Mouse (Mus musculus): ENCODE data around the gene Pcsk4.

Pcsk4 gene

DNA sequence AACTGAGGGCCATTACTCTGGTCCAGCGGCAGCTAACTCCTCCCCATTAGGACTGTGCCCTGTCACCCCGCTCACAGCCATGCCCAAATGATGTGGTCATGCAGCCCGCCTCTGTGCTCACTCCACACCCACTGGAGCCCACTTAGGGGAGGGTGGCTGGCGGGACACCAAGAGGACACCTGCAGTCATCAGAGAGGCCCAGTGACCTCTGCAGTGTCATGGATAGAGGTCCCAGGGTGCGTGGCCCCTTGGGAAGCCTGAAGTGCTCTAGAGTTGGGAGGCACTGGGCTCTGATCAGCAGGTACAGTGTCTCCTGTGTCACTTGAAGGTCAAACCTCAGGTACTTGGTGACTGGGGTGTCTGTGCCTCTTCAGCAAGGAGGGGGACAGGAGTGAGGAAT is 32.5 kb downstream of the Pcsk4 start:
- DNase-seq: no peak

DNA sequence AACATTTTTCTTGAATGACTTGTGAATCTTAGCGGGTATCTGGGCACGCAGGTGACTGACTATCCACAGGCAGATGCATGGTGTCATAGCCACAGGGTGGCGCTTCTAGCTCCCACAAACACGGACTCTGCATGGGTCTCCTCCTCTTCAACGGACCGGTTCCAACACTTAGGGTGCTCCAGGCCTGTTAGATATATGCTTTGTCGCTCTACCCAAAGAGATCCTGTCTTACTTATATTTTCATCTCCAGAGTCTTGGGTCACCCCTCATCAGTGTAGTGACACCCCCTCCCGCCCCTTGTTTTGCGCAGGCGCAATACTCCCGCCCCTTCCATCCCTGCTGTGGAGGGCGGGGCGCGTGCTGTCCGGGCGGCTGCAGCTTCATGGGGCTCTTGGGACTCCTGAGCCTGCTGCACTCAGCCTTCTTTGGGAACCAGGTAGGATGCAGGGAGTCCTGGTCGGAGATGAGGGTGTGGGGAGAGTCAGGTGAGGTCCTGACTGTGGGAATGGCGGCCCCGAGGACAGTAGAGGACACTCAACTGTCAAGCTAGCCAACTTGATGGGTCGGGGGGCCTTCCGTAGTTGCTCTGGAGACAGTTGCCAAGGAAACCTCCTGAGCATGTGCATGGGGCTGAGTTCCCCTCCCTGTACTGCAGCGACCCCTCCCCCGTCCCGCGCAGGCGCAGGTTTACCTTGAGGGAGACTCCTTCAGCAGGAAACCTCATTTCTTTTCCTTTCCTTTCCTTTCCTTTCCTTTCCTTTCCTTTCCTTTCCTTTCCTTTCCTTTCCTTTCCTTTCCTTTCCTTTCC is 33.5 kb downstream of the Pcsk4 start, which contains the start of gene Apc2:
Apc2 (plus strand) TSS at position 360 of the 808 bp plus-strand sequence.
- DNase-seq: peak; percentile 65

DNA sequence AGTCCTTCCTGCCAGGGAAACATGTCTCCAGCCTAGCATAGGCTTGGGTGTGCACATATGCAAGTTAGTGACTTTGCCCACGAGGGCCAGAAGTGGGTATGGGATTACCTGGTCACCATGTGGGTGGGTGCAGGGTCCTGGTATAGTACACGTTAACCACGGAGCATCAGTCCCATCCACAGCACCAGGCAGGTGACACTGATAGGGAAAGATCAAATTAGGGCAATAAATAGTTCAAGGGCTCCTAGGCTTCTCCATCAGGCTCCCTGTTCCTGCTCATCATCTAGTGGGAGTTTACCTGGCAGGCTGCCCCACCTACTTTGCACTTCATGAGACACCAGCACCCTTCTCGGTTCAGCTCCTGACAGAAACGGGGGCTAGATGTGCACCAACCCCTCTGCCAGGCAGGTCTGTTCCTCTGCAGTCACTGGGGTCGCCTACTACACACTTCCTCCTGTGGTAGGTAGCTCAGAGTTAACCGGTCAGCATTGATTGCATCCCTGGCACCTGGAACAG is 34.5 kb downstream of the Pcsk4 start:
- DNase-seq: no peak

DNA sequence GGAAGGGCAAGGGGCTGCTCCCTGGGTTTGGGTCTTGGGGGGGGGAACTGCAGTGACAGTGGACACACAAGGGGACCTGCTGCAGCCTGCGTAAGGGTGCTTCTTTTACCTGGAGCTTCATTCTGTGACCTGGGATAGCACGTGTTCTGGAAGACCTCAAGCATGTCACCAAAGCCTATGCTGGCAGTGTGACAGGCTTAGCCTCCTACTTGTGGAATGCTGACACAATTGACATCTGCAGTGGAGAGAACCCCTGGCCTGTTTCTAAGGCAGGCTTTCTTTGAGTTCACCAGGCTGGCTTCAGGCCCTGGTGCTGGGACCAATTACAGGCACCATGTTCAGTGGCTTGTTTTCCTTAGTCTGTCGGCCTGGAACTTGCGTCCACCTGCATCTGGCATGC is 35.0 kb downstream of the Pcsk4 start:
- DNase-seq: no peak

DNA sequence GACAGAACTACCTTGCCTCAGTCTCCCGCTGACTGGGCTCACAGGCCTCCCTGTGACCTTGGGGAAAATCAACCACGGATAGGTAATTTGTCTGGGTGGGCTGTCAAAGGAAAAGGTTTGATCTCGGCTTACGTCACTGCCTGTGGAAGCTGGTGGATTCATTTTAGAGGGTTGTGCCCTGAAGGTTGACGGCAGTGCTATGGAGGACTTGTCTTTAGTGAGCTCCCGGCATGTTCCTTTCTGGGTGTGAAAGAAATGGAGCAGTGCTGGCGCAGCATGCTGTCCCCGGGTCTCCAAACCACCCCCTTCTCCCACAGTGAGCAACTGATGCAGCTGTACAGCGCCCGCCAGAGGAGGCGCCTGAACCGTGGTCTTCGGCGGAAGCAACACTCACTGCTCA is 36.0 kb downstream of the Pcsk4 start:
- DNase-seq: no peak

DNA sequence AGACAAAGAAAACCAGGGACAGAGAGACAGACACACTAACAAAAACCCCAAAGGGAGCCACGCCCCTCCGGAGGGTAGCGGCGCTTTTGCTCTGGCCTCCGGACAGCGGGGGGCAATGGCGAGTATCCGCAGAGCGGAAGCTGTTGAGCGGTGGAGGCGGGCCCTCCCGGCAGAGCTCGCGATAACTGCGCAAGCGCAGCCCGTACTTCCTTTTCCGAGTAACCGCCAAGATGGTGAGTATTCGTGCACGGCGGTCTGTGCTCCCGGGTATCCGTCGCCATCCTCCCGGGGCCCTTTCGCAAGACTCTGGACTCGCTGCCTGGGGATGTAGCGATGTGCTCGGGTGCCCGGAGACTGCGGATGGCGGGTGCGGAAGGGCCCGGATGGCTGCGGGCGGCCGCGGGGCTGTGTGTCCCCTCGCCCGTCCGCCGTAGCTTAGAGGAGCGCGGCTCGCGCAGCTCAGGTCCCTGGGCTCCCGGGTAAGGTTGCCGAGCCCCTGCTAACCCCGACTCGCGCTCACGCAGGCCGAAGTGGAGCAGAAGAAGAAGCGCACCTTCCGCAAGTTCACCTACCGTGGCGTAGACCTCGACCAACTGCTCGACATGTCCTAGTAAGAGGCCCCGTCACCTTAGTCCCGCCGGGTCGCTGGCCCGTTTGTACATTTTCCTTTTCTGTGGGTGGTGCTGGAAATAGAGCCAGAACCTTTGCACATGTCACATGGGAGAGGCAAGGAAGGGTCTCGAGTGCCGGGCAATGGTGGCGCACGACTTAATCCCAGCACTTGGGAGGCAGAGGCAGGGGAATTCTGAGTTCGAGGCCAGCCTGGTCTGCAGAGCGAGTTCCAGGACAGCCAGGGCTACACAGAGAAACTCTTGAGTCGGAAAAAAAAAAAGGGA is 36.8 kb downstream of the Pcsk4 start, which contains the start of gene Rps15:
Rps15 (plus strand) TSS at position 203 of the 896 bp plus-strand sequence.
- peak; percentile 96 for DNase-seq

DNA sequence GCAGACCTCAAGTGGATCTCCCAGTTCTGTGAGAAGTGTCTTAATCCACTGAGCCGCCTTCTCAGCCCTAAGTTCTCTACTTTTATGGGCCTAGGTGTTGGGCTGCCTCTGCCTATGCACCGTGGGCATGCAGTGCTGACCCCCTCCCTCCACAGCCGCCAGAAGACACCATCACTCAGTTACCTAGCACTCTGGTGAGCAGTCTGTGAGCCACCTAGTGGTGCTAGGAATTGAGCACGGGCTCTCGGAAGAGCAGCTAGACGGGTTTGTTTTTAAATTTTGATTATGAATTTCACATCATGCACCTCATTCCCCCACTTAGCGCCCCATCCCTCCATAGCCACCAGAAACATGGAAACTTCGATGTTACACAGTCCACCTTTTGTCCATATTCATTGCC is 40.6 kb downstream of the Pcsk4 start:
- no peak for DNase-seq

DNA sequence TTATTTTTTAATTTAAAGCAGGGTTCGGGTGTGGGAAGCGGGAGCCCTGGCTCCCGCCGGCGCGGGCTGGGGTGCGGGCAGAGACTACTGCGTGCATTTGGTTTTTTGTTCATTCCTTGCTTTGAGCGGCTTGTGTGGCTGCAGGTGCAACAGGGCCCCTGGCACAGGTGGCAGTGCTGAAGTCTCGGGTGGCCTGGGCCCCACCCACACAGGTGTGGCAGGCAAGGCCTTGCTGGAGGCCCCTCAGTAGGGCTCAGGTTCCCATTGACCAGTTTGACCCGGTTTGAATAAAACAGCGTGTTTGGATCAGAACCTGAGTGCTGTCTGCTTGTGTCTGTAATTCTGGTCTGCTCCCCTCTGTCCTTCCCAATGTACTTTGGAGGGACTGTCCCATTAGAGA is 41.2 kb downstream of the Pcsk4 start:
- no peak for DNase-seq

DNA sequence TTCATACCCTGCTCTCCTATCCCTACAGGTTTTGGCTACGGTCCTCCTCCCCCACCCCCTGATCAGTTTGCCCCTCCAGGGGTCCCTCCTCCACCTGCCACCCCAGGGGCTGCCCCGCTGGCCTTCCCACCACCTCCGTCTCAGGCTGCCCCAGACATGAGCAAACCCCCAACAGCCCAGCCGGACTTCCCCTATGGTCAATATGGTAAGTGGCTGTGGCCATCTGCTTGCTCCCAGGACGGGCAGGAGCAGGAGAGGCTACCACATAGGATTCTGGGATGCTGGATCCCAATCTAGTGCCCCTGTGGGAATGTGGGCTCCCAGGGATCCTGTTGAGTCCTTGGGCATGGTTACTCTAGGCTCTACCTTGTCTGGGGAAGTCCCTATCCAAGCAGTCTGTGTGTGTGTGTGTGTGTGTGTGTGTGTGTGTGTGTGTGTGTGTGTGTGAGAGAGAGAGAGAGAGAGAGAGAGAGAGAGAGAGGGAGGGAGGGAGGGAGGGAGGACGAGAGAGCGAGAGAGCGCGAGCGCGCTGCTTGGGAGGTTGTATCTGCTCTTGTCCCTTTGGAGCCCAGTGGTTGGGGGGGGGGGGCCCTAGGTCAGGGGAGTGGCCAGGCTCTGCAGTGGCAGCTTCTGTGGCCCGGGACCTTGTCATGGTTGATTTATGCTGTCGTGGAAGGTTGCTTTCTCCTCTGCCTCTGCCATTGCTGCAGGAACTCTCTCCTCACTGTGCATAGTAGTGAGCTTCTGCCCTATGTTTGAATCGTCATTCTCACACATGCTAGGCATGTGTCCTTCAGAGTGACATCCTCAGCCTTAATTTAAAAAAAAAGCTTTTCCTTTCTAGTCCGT is 43.9 kb downstream of the Pcsk4 start:
- no peak for DNase-seq

DNA sequence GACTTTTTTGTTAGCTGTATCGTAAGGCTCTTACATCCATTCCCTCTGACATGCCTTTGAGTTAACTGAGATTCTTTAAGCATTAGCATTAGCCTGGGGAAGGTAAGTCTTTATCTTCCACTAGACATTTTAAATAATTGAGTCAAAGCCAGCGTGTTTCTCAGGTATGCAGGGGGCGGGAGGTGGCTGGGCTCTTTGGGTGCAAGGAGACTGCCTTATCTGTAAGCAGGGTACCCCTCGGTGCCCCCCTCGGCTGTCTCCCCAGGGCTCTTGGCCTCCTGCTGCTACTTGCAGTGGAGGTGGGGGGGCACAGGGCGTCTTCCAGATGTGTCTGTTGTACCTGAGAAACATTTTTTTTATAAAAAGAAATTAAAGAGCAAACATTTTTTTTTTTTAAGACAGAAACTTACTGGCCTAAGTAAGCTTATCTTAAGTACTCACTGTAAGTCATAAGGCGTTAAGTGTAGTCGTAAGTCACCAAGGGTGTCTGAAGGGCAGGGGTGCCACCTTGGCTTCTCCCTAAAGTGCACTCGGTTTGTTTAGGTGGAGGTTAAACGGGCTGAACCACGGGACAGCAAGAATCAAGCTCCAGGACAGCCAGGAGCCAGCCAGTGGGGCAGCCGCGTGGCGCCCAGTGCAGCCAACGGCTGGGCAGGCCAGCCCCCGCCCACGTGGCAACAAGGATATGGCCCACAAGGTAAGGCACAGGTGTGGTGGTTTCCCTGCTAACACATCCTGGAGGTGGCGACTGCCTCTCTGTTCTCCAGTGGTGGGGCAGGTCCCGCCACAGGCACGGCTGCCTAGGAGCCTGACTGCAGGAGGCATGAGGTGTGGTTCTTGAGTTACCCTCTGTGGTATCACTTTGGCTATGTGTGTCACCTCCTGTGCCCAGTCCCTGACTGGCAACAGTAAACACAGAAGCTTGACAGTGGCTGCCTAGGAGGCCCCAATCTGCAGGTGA is 46.5 kb downstream of the Pcsk4 start:
- DNase-seq: no peak

DNA sequence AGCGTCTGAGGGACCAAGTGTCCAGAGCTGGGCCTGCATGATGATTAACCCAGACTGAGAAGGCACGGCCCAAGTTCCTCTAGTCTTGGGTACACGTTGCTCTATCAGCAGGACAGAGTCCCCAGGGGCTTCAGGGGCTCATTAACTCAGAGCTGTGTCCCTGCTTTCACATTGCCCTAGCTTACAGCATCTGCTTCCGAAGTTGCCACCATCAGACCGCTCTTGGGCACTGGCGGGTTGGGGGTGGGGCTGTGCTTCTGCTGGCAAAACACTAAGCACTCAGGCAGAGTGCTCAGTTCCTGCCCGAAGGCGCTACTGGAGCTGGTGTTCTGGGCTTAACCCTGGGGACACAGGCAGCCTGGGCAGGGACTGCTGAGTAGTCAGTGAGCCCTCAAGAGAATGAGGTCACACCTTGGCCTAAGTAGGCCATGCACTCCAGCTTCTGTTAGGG is 47.4 kb downstream of the Pcsk4 start:
- no peak for DNase-seq

DNA sequence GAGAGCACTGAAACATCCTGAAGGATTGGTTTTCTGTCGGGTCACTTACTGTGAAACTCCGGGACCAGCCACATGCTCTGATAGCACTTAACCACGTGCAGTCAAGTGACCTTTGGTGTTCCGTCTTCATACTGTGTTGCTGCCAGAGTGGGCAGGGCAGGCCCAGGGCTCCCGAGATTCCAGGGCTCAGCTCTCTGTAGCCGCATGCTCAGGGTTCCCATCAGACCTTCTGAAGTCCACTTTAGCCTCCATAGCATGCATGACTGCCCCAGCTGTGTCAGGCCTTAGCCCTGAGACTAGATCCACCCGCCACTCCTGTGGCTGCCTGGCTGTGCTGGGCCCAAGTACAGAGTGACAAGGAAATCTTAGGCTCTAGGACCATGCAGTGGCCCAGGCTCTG is 48.0 kb downstream of the Pcsk4 start:
- DNase-seq: no peak

DNA sequence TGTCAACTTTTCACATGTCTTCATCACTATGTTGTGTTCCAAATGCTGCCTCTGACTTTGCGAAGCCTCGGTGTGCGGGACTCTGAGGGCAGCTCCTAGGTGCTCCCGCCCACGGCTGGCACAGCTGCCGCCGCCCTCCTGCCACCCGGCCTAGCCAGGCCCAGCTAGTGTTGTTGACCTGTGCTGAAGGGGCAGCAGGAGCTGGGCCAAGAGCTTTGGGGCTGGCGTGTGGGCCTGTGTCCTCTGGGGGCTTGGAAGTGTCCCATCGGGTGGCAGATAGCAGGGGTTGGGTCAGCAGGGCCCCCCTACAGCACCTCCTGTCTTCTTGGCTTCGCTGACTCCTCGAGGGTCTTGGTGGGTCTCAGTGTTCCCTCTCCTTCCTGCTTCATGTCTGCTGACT is 50.0 kb downstream of the Pcsk4 start:
- DNase-seq: no peak

DNA sequence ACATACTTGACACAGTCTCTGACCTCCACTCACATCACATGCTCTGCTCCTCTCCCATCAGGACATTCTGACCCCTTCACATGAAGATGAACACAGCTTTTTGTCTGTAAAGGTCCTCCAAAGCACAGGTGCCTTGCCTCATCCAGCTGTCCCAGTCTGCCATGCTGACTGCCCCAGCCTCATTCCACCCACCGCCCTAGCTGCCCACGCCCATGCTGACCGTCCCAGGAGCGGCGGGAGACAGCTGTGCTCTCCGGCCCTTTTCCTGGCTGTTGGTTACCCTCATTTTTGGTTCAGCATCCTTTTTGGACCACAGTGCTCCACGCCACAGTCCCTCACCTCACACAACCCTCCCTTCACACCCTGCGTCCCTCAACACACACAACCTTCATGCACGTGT is 50.9 kb downstream of the Pcsk4 start:
- no peak for DNase-seq

DNA sequence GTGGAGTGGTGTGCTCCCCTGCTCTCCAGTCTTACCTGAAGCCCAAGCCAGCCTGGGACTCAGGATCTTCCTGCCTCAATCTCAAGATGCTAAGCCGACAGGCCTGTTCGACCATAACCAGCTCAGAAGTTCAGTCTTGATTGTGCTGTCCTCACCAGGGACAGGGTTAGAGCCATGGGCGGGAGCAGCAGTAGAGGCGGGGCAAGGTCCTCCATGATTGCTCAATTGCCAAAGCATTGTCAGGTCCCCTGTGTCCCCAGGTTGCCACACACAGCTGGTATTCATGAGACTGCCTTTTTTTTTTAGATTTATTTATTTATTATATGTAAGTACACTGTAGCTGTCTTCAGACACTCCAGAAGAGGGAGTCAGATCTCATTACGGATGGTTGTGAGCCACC is 53.1 kb downstream of the Pcsk4 start:
- no peak for DNase-seq

DNA sequence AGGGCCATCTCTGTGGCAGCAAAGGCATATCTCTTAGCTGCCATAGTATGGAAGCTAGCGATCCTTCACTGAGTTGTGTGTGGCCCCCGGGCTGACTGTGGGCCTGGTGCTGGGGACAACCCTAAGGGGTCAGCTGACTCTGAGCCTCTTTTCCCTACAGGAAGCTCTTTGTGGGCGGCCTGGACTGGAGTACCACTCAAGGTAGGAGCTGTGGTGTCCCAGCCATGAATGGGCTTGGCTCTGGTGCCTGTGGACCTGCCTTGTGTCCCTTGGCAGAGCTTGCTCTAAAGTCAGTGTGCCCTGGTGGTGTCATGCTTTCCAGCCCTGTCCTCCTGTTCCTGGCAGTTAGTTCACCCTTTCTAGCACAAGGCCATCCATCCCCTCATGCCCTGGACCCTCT is 55.5 kb downstream of the Pcsk4 start:
- DNase-seq: no peak

DNA sequence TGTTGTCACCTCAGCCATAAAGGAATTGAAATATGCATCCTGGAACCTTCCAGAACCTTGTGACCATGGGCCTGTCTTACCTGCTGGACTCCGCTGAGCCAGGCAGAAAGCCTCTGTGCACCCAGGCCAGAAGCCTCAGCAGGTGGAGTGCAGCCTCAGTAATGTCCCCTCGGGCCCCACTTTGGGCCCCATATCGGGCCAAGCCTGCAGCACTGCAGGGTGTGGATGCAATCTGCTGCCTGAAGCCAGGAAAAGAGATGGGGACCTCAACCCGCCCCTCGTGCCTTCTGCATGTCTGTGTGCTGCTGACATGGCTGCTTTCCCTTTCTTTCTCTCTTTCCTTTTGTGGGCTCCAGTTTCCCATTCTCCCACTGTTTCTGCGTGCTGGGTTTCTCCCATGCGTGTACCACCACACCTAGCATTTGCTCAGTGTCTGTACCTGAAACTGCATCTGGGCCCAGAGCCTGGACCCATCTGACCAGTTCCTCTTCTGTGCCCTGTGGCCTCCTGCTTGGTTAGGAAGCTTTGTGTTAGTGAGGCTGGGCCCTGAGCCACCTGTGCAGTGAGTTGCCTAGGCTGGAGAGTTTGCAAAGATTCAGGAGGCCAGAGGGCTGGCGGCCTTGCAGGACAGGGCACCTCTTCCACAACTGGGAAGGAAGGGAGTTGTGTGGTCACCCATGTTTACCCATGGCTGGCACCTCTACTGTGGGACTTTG is 57.3 kb downstream of the Pcsk4 start:
- DNase-seq: no peak

All from thymus, postnatal 14 days (tissue).